Mouse (Mus musculus) heart, postnatal 14 days (tissue): ENCODE results near the gene Ptcd2. TPM values are rescaled to one million over a fixed set of nuclear protein-coding genes. Genes with fewer than 3 reads are reported as not detected.

Experiments used
- DNase-seq, 2 experiments: peaks; one replicate each; pipeline ENCODE4 v3.0.0; 2021 to 2022
- intact Hi-C: fragments of 180-260 bp; cut with DNase I; formaldehyde crosslinking; loops from one replicate; pipeline ENCODE4 v1.15.1; 2025
- total RNA-seq, 2 experiments: library from RNA; stranded (reverse); gene quantifications; 2 replicates each; pipeline ENCODE4 v1.2.3; 2021

Gene Ptcd2
- total RNA-seq, 2 experiments from 2014 or later, result 41.4 to 43.1 TPM

DNA sequence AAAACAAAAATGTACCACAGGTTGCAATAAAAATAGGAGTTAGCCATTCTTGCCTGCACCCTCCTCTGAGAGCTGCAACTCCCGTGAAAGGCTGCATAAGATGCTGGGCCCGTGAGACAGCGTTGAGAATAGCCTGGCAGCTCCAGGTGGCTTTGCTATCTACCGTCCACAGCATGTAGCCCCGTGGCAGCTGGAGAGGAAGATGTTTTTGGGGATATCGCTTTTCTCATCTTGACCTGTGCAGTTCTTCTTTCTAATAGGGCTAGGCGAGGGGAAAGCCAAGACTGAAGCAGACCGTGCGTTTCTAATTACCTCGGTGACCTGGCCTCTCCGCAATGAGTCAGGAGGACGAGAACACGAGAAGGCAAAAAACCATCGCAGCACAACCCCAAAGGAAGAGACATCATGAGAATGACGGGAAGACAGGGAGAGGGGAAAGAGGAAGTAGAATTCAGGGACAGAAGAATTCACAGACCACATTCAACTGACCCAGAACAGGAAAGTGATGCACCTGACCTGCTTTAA lies 29.8 kb downstream of the Ptcd2 start:
- DNase-seq, result no peak
- intact Hi-C loops, result loop anchor here (5.0 kb wide), 2 partner anchors 72 to 447 kb away; no protein-coding TSS in a partner anchor

DNA sequence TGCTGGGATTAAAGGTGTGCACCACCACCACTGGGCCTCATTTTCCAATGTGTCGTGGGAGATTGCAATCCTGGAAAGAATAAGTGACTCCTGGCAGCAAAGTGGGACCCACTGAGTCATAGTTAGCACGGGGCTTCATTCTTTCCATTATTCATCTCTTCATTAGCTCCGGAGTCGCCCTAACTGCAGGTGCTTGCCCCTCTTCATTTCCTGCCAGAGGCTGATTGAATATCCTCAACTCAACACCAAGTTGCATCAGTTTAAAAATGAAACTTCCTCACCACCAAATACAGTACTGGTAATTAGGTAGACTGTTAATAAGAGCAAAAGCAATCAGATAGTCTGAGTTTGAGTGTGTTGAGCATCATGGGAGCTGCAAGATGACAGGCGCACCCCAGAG lies 30.4 kb downstream of the Ptcd2 start:
- DNase-seq, result no peak
- intact Hi-C loops, result loop anchor here (5.0 kb wide), 1 partner anchor 72 kb away; no protein-coding TSS in a partner anchor

DNA sequence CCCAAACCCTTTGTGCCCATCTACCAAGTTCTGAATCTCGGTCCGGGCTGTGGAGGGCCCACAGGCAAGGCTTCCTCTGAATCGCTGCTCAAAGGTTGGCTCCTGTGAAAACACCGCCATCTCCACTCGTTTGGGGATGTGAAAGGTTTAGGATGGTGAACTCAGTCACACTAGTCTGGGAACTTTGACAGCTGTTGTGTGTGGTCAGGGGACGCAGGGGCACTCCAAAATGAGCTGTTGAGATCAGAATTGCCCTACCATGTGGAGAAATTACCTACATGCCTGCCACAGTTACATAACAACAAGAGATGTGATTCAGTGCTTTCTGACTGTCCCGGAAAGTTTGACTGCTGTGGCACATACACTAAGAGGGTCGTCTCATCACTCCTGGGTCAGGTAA lies 36.1 kb downstream of the Ptcd2 start:
- intact Hi-C loops, result no loop called here
- DNase-seq, result no peak

DNA sequence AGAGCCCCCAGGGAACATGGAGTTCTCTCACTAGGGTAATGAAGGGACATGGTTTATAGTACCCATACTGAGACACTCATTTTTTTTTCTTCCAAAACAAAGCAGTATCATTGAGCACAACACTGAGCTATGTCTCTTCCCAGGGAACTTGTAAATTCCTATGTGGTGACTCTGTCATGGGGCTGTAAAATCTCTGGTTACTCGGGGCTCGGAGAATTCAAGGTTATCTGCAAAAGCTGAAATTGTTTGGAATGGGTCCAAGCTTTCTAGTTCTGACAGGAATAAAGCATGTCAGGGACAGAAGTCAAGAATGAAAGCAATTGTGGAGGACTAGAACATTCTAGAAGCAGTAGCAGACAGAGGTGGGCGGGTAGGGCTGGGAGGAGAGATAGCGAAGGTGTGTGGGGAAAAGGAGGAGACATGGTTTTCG lies 36.6 kb downstream of the Ptcd2 start:
- intact Hi-C loops, result no loop called here
- no peak for DNase-seq

DNA sequence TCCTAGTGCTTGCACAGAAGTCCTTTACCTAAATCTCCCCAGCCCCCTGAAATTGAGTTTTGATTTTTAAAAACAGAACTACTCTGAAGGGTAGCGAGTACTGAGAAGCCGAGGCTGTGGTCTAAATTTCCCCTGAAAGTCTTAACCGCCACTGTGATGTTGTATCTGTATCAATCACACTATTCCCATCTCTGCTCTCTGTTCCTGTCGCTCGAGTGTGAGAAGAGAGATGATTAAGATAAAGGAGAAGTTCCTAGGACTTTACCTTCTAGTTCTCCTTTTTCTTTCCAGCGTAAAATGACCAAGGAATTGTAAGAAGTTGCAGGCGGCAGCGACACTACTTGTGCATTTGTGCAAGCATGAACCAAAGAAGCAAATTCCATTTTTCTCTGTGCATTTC lies 38.3 kb downstream of the Ptcd2 start:
- intact Hi-C loops, result no loop called here
- DNase-seq, result no peak

DNA sequence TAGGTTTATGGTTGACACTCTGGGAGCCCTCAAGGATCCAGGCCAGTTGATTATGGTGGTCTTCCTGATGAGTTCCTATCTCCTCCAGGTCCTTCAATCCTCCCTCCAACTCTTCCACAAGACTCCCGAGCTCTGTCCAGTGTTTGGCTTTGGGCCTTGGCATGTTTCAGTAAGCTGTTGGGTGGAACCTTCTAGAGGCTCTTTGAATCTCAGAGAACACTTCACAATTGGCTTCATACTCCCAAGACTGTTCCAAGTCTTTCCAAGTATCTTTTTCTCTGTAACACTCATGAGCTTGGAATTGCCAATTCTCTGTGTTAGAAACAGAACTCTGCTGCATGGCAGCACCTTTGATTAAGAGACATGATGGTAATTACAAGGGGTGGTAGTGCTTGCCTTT lies 39.3 kb downstream of the Ptcd2 start:
- DNase-seq, result no peak
- intact Hi-C loops, result no loop called here

DNA sequence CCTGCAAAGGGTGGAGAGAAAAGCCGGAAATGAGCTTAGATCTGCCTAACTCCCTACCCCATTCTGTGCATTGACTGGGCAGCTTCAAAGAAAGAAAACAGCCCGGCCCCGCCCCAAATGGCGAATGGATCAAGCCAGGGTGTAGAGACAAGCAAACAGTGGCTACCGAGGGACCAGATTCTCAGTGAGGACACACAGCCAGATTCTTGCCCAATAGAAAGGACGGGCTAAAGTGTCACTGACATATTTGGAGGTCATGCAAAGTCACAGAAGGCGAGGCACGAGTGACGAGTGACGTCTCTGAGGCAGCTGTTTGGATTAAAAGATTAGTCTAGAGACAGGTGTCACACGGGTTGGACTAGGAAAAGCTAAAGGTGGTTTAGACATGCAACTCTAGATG lies 40.1 kb downstream of the Ptcd2 start:
- intact Hi-C loops, result loop anchor here (5.0 kb wide), 1 partner anchor 47 kb away; no protein-coding TSS in a partner anchor
- DNase-seq, result no peak

DNA sequence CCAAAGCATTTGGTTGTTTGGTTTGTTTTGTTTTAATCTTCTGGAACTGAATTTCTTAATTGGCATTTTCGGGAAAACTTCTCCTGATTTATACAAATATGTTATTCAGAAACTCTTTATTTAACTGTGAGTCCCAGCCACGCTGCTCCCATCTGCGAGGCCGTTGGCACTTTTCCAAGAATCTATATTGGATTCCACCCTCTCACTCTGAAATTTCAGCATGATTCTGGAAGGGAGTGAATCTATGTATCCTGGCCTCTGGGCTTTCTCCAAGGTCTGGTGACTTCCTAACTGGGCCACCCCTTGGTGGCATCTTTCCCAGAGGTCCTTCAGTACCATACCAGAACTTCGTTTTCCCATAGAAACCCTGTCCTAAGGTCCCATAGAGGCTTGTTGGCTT lies 40.7 kb downstream of the Ptcd2 start:
- intact Hi-C loops, result loop anchor here (5.0 kb wide), 1 partner anchor 47 kb away; no protein-coding TSS in a partner anchor
- DNase-seq, result no peak

DNA sequence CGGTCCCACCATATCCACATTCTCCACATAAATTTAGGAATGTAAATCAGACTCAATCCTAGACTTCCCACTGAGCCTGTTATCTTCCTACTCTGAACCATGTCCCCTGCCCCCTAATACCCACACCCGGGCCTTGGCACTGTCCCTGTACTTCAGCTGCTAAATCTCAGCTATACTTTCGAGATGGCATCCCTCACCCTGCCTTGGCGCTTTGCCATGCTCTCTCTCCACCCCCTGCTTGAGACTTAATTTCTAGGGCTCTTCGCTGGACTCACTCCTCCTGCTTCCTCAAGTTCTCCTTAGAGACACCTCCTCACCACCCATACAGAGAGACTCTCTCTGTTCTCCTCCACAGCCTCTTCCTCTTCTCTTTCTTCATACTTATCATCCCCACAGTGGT lies 44.6 kb downstream of the Ptcd2 start:
- intact Hi-C loops, result loop anchor here (5.0 kb wide), 1 partner anchor 43 kb away; no protein-coding TSS in a partner anchor
- no peak for DNase-seq

DNA sequence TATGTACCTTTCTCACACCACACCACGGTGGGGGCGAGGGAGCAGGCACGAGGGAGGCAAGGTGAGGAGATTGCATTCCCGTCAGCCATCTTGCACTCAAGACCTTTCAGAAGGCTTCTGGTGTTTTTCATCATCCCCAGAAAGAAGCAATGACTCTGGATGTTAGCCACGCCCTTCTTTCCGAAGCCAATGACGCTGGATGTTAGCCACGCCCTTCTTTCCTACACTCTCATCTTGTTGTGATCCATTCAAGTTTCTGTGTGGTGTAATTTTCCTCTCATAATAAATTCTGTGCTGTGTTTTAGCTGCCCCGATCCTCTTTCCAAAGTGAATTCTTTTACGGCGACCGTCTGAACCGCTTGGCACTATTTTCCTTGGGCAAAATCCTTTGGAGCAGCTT lies 50.3 kb downstream of the Ptcd2 start:
- DNase-seq, result no peak
- intact Hi-C loops, result no loop called here

DNA sequence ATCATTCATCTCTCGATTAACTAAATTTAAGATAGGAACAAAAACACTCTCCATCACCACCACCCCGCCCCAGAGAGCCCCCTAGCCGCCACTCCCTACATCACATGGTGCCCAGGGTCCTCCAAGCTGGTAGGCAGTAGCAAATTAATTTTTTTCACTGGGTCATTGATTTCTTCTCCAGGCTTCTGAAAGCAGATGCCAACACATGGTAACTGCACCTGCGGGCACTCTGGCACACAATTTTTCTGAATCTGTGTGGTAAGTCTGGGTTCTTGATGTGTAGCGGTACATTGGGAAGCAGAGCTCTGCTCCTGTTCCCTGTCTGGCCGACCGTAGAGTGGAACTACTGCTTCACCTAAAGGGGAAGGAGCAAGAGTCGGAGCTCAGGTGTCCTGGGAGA lies 53.7 kb downstream of the Ptcd2 start:
- no peak for DNase-seq
- intact Hi-C loops, result no loop called here

DNA sequence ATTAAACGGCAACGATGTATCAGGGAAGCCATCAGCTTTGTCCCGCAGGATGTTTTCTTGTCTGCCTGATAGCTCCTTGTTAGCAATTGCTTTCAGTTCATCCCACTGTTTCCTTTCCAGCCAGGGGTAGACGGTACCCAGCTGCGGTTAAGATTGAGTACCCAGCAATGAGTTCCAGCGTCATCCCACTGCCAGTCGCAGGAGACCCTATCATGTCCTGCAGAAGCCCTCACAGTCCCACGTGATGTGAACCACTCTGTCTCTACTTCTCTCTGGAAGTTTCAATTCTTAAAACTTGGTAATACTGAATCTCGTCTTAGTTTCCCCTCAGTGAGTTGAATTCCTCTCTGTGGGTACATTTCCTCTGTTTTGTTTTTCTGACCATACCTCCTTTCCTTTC lies 56.7 kb downstream of the Ptcd2 start:
- intact Hi-C loops, result no loop called here
- no peak for DNase-seq

DNA sequence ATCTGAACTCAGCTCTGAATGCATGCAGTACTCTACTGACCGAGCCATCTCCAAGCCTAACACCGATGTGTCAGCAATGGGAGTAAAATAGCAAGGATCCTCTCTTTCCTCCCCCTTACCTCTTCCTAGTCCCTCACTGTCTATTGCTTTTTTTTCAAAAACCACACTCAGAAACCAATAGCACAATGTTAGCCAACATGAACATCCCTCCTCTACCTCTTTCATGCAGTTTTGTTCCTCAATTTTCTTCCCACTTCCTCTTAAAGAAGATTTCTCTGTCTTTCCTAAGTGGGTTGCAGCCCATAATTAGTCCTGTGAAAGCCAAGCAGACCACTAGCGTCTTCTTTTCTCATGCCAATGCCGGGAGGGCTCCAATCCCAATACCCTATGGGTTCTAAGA lies 57.3 kb downstream of the Ptcd2 start:
- DNase-seq, result no peak
- intact Hi-C loops, result no loop called here

DNA sequence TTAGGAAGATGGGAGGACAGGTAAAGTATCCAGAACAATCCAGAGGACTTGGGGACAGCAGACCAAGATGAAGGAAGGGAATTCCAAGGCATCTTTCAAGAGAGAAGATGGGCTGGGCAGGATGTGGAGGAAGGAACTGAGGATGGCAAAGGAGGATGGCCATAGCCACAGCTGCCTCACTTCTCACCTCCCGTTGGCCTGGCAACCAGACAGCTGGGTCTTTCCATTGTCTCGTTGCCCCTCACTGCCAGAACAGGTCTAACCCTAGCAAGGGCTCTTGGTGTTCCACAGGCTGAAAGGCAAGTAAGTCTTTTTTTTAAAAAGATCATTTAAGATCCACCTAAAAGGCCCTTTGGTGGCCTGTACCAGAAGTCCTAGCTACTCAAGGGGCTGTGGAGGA lies 59.3 kb downstream of the Ptcd2 start:
- no peak for DNase-seq

DNA sequence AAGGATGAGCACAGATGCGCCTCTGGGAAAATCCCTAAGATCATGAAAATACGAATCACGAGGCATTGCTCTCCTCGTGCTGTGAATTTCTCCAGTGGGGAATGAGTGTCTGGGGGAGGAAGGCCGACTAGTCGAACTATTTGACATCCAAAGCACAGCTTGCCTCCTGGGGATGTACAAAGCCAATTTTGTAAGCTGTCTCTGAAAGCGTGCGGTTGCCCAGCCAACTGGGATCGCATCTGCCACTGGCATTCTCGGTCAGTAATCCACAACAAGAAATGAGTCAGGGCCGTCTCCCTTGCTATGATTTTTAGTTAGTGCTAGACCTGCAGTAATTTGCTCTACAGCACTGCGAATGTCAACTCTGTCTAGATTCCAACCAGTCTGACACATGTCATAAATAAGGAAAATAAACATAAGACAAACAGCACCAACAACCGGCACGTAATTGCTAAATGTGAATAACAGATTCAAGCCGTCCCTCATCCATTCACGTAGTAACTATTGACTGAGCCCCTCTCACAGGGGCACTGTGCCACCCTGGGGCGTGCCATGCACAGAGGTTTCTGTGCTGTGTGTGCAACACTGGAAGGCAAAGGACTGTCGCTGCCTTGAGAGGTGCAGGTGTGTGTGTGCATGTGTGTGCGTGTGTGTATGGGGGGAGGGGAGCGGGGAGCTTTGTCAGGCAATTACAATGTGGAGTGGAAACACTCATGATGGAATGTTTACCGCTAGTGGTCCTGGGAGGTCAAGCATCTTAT lies 59.9 kb downstream of the Ptcd2 start:
- no peak for DNase-seq

More for the DNA sequence above, 59.3 kb downstream of the Ptcd2 start:
- intact Hi-C loops, result no loop called here

DNA sequence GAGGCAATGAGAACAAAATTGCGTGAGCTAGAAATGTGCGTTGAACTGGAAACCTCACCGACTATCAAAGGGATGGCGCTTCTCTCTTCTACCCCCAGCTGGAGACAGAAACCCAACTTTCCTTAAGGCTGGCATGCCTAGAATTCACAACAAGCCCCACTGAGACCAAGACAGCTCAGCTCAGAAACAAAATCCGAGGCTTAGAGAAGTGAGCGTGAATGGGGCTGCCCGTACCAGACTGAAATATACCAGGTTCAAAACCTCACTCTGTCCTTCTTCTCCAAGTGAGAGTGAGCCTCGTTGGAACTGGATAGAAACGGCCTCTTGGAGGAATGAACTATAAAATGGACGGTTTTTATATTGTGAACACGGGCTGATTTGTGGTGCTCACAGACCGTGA lies 60.6 kb downstream of the Ptcd2 start:
- DNase-seq, result no peak
- intact Hi-C loops, result no loop called here

More for the DNA sequence above, 59.9 kb downstream of the Ptcd2 start:
- intact Hi-C loops, result no loop called here

DNA sequence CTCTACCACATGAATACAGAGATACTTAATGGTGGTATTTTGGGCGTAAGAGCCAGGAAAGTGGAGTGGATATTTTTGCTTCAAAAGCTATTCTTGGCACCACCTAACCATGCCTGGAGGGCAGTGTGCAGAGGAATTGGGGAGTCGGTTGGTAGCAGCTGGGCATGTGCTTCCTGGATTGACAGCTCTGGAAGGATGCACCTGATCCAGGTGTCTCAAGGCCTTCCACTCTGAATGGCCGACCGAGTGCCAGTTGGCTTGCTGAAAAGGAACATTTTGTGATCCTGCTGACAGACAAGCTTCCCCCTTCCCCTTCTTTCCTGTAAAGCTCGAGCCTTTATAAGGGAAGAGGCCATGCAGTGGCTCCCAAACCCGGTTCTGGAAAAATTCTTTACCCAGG lies 61.5 kb downstream of the Ptcd2 start:
- intact Hi-C loops, result no loop called here
- no peak for DNase-seq

DNA sequence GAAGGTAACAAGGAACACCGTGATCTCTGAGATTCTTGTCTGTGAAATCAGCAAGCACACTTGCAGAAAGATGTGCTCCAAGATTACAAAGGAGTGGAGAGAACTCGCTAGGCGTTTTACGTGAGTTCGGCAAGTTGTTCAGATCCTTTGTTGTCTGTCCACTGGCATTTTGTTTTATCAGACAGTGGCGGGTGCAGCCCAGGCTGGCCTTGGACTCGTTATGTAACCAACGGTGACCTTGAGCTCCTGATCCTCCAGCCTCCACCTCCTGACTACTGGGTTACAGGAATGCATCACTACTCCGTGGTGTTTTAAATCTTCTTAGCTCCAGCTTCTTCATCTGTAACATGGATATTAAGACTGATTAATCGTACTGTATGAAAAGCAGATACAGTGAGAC lies 65.2 kb downstream of the Ptcd2 start:
- intact Hi-C loops, result no loop called here
- DNase-seq, result no peak

DNA sequence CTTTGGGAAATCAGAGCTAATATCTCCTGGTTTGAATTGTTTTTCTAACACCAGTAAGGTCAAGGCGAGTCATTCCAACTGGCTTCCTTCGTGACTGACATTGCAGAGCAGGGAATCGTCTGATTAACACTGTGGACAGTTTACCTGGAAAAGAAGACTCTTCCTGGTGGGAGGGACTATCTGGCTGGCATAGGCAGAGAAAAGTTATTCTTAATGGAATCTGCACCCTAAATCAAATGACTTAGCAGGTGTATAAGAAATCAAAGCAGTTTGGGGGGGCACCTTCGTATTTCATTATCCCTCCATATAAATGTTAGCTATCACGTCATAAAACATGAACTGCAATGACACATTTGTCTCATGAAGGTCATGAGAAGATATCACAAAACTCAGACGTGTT lies 66.0 kb downstream of the Ptcd2 start:
- intact Hi-C loops, result no loop called here
- no peak for DNase-seq

DNA sequence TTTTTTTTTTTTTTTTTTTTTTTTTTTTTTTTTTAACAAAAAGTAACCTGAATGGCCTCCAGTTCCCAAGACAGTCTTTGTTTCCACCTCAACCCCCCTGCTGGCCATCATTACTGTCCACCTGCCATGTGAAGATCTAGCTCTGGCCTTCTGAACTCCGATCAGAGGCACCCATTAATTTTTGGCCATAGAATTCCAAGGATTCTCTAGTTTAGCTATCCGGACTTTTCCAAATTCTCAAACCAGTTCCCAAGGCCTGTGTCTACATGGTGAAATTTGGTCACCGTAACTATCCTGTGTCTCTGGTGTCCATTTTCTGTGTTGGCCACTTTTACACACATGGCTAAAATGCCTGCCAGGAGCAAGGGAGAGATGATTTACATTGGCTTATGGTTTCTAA lies 67.0 kb downstream of the Ptcd2 start:
- intact Hi-C loops, result no loop called here
- no peak for DNase-seq

DNA sequence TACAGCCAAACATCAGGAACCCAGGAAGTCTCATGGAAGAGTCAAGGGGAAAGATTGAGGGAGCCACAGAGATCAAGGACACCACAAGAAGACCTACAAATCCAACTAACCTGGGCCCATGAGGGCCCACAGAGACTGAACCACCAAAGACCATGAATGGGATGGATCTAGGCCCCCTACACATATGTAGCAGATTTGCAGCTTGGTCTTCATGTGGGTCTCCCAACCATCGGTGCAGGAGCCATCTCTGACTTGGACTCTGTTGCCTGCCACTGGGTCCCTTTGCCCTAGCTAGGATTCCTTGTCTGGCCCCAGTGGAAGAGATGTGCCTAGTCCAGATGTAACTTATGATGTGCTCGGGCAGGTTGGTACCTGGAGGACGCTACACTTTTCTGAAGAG lies 72.5 kb downstream of the Ptcd2 start:
- DNase-seq, result no peak
- intact Hi-C loops, result no loop called here
